Mouse (Mus musculus) kidney, postnatal 25 days (tissue): ENCODE data around the gene Tex35.

Experiments
- DNase-seq, 2 experiments: peaks; one replicate each; pipeline ENCODE4 v3.0.0; 2021; ENCODE audit warnings: mixed read lengths in 2 of 2

The Tex35 gene

DNA sequence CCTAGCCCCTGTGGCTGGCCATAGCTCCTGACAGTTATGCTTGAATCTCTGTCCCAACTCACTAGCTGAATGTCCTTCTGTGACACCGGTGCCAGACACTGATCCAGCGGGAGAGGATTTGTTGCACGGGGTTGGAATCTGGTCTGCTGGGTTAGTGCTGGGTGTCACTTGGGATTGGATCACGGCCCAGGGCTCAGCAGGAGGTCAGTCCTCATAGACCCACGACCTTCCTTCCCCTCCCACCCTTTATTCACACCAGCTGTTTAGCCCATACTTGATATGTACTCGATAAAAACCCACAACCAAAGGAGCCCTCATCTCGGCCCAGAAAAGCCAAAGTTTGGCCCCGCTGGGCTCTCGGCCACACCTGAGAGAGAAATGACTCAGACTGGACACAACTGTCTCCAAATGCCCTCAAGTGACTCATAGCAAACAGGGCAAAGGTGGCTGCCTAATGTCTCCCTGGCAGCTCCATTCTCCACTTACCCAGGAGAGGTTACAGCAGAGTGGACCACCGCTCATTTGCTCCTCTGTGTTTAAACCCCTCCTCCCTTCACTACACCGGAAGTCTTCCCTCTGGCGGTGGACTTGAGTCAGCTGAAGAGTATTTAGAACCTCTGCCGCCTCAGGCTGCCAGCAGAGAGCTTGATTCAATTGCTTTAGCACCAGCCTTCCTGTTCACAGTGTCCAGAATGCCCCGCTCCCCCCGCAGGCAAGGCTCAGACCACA is 27.2 kb downstream of the Tex35 start:
- peak; percentile 46 to 64 for DNase-seq

DNA sequence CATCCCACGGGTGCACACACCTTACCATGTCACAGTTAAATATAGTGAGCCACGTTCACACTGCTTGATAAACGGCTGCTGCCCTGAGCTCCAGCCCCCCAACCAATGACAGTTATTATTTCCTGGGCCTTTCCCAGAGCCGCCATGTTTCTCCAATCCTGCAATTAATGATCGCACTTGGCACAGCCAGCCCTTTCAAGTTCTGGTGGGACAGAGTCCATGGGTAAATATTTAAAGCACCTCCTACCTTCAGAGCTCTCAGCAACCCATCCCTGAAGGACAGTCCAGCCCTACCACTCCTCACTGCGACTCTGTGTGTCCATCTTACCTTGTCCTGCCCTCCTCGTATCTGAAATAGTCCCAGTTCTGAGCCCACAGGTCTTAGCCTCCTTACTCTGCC is 28.4 kb downstream of the Tex35 start:
- DNase-seq: no peak

DNA sequence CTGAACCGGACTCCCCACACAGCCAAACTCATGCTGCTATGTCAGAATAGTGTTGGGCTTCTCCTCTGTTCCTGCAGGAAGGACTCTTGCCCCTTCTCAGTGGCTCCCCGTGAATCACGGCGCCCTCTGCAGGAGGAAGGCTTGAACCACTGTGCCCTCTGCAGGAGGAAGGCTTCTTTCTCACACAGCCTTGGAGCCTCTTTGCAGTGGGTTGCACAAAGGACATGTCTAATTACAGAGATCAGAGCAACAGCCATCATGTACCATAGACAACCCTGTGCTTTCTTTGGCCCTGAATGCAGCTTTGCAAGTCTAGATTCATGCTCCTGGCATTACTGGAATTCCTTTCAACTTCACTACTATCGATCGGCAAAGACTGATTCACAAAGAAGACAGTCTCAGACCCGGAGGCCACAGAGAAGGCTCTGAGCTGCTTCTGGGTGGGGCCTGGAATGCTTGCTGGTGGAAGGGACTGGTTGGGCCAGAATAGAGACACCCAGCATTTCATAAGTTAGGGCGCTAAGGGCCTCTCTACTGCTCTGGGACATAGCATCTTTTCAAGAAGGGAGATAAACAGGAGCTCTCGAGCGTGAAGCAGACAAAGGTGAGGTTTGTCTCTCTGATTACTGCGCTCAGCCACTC is 29.0 kb downstream of the Tex35 start:
- DNase-seq: peak; percentile 60 to 70

DNA sequence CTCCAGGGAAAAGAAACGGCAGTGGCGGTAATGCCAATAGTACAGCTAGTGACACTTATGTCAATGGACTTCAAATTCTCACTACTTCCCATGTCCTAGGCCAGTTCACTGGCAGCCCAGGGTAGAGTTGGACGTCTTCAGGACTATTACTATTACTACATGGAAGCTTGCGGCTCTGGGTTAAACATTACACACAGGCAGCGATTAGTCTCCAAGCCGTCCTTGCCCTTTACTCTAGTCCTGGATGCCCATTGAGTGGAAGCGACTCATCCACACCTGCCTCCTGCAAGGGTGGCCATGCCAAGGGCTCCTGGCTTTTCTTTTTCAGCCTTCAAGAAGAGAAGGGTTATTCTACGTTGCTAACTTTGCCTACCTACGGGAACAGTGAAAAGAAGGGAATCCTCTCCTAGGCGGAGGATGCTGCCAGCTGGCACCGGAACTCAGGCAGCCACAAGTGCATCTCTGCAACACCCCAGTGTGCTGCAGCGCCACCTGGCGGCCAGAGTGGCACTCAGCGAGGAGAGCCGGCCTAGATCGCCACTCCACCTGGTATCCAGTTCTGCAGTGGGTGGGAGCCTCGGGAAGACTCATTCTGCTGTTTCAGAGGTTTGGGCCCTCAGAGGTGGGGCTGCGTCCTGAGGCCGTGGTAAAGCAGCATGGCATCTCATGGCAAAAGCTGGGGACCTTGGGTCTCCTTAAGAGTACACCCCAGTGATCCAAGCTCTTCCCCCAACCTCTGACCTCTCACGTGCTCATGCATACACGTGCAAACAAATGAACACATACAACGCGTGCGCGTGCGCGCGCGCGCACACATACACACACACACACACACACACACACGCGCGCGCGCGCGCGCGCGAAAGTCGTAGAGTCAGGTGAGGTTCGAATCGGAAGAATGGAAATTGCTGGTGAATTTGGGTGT is 31.4 kb downstream of the Tex35 start:
- peak; percentile 92 to 93 for DNase-seq

- DNase-seq: peak; percentile 82 to 86
Measured at GRCm38 (mm10) chr1:157076257-157076656, 32.2 kb downstream of the Tex35 start.

- no peak for DNase-seq
Measured at GRCm38 (mm10) chr1:157074937-157075336, 33.5 kb downstream of the Tex35 start.

DNA sequence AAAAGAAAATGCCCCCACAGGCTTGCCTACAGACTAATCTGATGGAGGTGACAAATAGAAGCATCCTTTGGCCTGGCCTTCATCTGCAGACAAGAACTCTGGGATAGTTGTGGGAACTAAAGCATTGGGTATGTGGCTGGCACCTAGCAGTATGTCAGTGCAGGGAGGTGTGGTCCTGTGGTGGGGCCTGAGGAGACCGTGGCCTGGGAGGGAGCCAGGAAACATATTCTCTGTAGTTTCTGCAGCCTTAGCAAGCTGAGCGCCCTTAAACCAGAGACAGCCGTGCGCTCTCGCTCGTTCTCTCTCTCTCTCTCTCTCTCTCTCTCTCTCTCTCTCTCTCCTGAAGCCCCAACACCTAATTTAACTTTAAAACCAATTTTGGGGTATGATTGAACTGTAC is 34.1 kb downstream of the Tex35 start:
- no peak for DNase-seq

DNA sequence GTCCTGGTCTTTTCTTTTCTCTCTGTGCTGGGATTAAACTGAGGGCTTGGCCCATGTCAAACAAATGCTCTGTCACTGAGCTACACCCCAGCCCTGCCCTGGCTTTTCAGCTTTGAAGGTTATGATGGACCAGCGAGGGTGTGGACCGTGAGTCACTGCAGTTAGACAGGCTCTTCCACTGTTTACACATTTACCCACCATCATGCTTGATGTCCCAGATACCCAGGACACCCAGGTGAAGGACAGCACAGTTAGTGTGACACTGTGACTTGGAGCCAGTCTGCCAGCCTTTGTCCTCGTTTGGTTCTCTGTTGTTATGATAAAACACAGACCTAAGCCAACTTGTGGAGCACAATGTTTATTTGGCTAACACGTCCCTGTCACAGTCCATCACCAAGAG is 34.9 kb downstream of the Tex35 start:
- DNase-seq: peak; percentile 30 to 73

DNA sequence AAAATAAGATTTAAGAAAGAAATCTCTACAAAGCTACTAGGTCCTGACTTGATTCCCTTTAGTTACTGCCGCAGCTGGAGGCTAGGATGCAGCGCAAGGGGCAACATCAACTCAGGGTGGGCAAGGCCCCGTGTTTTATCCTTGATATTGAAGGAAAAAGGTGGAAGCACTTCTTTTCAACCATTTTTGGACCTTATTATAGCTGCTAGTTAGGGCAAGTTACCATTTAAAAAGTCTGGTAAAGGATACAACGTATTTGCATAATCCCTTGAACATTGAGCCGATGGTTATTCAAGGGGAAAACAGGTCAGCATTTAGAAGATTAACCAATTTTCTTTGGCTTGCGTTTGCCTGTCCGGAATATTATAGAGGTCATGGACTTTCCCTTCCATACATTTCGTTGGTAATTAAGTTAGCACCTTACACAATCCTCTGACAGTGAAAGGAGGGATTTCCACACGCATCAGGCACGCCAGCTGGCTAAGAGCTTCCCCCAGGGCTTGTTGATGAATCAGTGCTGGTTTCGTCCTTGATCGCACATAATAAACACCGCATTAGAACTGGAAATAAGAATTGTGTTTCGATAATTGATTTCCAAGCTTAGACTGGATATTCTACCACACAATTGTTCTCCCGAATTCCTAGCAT is 39.2 kb downstream of the Tex35 start:
- no peak for DNase-seq

DNA sequence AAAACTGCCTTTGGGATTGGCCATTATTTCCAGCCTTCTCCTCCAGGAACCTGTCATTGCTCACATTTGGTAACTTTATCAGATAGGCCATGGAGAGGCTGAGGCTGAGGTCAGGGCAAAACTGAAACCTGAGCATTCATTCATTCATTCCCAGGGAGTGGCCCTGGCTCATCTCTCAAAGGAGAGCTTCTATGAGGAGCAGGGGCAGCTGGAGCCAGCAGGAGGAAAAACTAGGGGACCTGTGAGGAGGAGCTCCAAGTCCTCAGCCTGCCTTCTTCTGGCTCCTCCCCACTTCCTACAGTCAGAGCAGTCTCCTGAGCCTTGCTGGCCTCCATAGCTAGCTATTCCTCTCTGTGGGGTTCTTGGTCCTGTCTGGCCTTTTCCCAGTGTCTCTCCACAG is 40.2 kb downstream of the Tex35 start:
- no peak for DNase-seq

- no peak for DNase-seq
Measured at GRCm38 (mm10) chr1:157065819-157066730, 42.4 kb downstream of the Tex35 start.

DNA sequence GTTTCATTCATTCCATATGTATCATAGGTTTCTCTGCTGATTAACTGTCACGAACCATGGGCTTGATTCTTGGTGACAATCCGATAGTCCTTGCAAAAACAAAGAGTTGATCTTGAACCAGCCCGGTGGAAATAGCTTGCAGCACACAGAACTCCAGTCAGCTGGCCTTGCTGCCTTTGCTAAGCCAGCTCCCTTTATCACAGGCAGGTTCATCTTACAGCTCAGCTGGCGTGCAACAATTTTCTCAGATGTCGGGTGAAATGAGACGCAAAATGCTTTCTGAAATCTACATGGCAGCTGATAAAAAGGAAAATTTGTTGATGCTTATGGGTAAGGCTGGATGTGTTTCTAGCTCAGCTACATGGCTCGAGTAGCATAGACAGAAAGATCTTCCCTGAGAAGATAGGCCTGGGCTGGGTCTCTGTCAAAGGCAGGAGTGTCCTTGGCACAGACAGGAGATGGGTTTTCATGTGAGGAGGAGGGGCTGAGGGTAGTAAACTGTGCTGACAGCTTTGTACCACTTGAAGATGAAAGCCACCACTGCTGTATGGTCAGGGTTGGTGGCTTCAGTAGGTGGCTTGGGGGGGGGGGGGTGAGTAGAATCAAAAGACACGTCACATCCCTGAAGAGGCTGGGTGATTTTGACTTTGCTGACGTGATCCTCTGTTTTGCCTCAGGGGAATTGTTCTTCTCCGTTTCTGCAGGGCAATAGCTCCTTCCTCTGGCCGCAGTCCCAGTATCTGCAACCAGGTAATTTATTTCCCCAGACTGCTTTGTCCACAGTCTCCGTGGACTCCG is 45.0 kb downstream of the Tex35 start:
- peak in 1 of 2 experiments; percentile 41 for DNase-seq

DNA sequence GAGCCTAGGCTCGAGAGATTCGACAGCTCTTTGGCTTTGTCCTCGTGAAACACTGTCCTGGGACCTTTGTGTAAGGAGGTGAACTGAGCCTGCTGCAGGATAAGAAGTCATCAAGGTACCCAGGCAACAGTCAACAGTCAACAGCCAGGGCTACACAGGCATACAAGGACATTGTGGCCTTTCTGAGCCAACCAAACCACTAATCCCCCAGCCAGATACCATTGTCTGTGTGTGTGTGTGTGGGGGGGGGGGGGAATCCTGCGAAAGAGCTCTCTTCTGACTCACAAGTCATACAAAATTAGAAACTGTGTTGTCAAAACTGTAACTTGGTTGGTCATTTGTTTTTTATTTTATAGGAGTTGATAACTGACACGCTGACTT is 46.0 kb downstream of the Tex35 start:
- no peak for DNase-seq

GRCm38 (mm10) chr1:157061800-157062444 is 46.6 kb downstream of the Tex35 start:
- DNase-seq: no peak

- no peak for DNase-seq
Measured at GRCm38 (mm10) chr1:157061170-157061569, 47.3 kb downstream of the Tex35 start.

GRCm38 (mm10) chr1:157060441-157061135 is 47.9 kb downstream of the Tex35 start:
- no peak for DNase-seq

DNA sequence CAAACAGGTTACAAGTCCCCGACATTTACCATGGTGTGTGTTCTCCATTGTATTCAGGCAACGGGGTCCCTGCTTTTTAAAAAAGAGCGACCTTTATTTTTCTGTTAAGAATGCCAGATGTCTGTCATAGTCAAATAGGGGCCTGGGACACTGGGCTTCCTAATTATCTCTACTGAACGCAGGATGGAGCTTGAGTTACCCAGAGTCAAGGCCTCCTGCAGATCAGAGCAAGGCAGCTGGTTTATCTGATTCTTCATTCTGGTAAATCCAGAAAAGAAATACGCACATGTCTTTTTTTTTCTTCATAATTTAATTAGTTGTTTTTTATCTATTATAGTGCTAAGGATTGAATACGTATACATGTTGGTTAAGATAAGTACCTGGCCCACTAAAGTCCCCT is 52.6 kb downstream of the Tex35 start:
- DNase-seq: no peak

DNA sequence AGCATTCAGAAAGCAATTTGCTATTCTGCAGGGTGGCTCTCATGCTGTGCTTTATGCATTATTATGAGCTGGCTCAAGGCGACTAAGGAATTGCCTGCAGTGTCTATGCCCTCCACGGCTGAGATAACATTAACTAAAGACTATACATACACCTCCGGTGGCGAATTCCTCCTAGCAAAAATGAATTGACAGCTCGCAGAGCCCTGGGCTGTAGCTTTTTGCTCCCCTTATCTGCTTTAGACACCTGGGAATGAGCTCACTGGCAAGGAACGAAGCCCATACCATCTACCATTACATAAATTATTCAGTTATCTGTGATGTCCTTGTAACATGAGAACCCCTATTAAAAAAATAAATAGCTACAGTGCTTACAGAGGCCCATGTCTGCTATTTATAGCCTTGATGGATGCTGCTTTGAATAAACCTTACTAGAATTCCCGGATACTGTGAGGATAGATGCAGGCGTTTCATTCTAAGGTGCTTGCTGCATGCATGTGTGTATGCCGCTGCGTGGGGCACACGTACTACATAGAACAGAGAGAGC is 53.1 kb downstream of the Tex35 start:
- DNase-seq: no peak

DNA sequence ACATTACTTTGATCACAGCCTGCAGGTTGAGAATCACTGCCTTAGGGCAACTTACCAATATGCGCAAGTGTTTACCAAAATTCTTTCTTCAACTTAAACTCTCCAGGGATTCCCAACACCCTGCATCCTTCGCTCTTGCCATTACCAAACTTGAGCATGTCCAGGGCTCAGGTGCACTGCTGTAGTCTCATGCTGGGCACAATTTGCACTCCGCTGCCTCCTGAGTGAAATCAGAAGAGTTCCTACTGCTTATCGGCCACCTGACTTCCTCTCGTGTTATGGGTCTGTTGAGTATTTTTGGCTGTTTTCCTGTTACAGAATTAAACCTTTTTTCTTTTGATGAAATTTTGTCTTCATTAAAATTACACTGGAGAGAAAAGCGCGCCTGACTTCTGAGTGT is 53.8 kb downstream of the Tex35 start:
- no peak for DNase-seq

- no peak for DNase-seq
Measured at GRCm38 (mm10) chr1:157049886-157050285, 58.6 kb downstream of the Tex35 start.
